Mouse (Mus musculus) brain, embryonic 14.5 days (tissue): Measurements from ENCODE around the gene Ece1.

Experiments used
- CTCF ChIP-seq: fragments of 200-500 bp; IDR thresholded peaks from 2 replicates; pipeline ENCODE4 v1.5.1; 2012; ENCODE audit warnings: inconsistent platforms, mild to moderate bottlenecking, moderate library complexity, borderline replicate concordance; ENCODE audit not compliant: insufficient read depth, insufficient read length; ENCODE audit errors: extremely low read depth
- POLR2A ChIP-seq: fragments of 200-500 bp; IDR thresholded peaks from 2 replicates; pipeline ENCODE4 v1.6.1; 2012; ENCODE audit warnings: mild to moderate bottlenecking, inconsistent platforms, borderline replicate concordance; ENCODE audit not compliant: poor library complexity, insufficient read depth, insufficient read length, severe bottlenecking; ENCODE audit errors: extremely low read depth

DNA sequence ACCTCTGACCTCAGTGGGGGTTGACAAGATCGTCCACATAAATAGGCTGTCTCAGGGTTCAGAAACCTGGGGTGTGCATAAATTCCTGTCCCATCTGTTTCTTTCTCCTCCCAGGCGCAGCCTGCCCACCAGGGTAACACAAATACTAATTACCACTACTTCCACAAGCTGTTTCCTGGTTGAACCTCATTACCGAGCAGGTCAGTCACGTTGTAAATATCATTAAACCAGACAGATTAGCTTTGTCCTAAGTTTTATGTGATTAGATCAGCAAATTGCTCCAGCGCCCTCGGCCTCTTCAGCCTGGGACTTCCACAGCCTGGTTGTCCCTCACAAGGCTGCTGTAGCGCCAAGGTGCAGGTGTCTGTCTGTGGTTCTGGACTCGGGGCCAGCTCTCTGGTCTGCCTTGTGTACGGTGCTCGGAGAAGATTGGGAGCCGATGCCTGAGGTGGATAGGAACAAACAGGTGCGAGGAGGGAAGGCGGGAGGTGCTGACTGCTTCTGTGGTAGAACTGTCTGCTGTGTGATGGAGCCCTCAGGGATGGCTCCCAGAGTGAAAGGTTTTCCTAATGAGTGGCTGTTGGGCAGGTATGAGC, 43.0 kb downstream of the Ece1 start:
- TF ChIP-seq CTCF = no peak
- TF ChIP-seq POLR2A = no peak
